In genomic region chr9:63912051-63912450, GRCm38 (mm10) we compare ENCODE assay signal across 15 mouse cellular contexts.
DNase-seq lines count a peak whose midpoint lies in the region; ATAC-seq and TF ChIP-seq lines count a peak whose summit lies in the region.
"Had no signal": no experiment of that assay in that cellular context is flagged by ENCODE, and none has a peak within 500 bp of the region (broad histone marks: within the 10 kb centered on the region; RNA-seq: fewer than 3 reads in every experiment).

No protein-coding gene starts in this region.

- peak; percentile 65 for DNase-seq in forebrain, postnatal 0 days
- DNase-seq in liver, adult 2 months (ENCODE audit: extremely low read depth, low read depth, low spot score): peak; percentile 12
- DNase-seq in liver, postnatal 0 days: no peak
- DNase-seq in adipocyte (ENCODE audit: low spot score): peak; percentile 44
- peak; percentile 49 for DNase-seq in lung, postnatal 25 days (ENCODE audit: low spot score)
- no peak for DNase-seq in thymus, adult 18-20 months
- DNase-seq: cerebellum, adult 18-20 months; gastrocnemius, postnatal 14 days; layer of hippocampus, adult 9-11 months; liver, embryonic 13.5 days; retina, postnatal 1 day; spleen, adult 18-20 months; thymus, postnatal 36 days had no signal

- H3K4me1 ChIP-seq in forebrain, postnatal 0 days (ENCODE audit: insufficient read depth): no peaks in the 10 kb centered on the region
- peaks cover 6% of the 10 kb centered on the region; the same call in 1 of the 2 replicates for H3K4me1 ChIP-seq in forebrain, embryonic 12.5 days
- no peaks in the 10 kb centered on the region for H3K4me1 ChIP-seq in liver, adult 2 months (ENCODE audit: control insufficient read depth, insufficient read depth, low read length)
- no peaks in the 10 kb centered on the region for H3K4me1 ChIP-seq in liver, postnatal 0 days (ENCODE audit: insufficient read depth)
- H3K4me1 ChIP-seq: liver, embryonic 13.5 days had no signal

- no peaks in the 10 kb centered on the region for H3K9me3 ChIP-seq in forebrain, postnatal 0 days (ENCODE audit: low read length)
- no peaks in the 10 kb centered on the region for H3K9me3 ChIP-seq in forebrain, embryonic 12.5 days
- no peaks in the 10 kb centered on the region for H3K9me3 ChIP-seq in liver, postnatal 0 days (ENCODE audit: low read length)
- H3K9me3 ChIP-seq: liver, embryonic 13.5 days; neural tube, embryonic 15.5 days had no signal

- ATAC-seq in forebrain, postnatal 0 days: peak; percentile 48; the same call in 1 of the 2 replicates
- ATAC-seq in forebrain, embryonic 12.5 days (ENCODE audit: low FRiP score): no peak
- ATAC-seq in liver, postnatal 0 days: no peak

- TF ChIP-seq CTCF in forebrain, postnatal 0 days (IDR thresholded peaks at IDR 0.05; ENCODE audit: low read depth): no peak
- no peak for TF ChIP-seq CTCF in liver, adult 2 months (IDR thresholded peaks at IDR 0.05; ENCODE audit: low read depth, low read length)
- no peak for TF ChIP-seq CTCF in liver, postnatal 0 days (IDR thresholded peaks at IDR 0.05; ENCODE audit: low read depth)

- H3K9ac ChIP-seq in forebrain, postnatal 0 days: no peak overlapping the region
- H3K9ac ChIP-seq in forebrain, embryonic 12.5 days: no peak overlapping the region
- H3K9ac ChIP-seq in liver, adult 2 months (ENCODE audit: low read depth, low read length): no peak overlapping the region
- H3K9ac ChIP-seq in liver, postnatal 0 days (replicated peaks): no peak overlapping the region
- H3K9ac ChIP-seq: liver, embryonic 13.5 days; neural tube, embryonic 15.5 days had no signal

- H3K27ac ChIP-seq in forebrain, postnatal 0 days (ENCODE audit: low read depth, low read length): no peak overlapping the region
- no peak overlapping the region for H3K27ac ChIP-seq in forebrain, embryonic 12.5 days
- no peak overlapping the region for H3K27ac ChIP-seq in liver, adult 2 months (replicated peaks; ENCODE audit: insufficient read depth, low read depth, low read length)
- H3K27ac ChIP-seq in liver, postnatal 0 days (ENCODE audit: low read depth): no peak overlapping the region
- H3K27ac ChIP-seq: liver, embryonic 13.5 days; neural tube, embryonic 15.5 days had no signal

- H3K36me3 ChIP-seq in forebrain, postnatal 0 days (ENCODE audit: insufficient read depth): no peaks in the 10 kb centered on the region
- no peaks in the 10 kb centered on the region for H3K36me3 ChIP-seq in forebrain, embryonic 12.5 days (replicated peaks)
- H3K36me3 ChIP-seq in liver, adult 2 months (ENCODE audit: control insufficient read depth, insufficient read depth, low read length): no peaks in the 10 kb centered on the region
- no peaks in the 10 kb centered on the region for H3K36me3 ChIP-seq in liver, postnatal 0 days (replicated peaks; ENCODE audit: insufficient read depth, low read length)
- H3K36me3 ChIP-seq: liver, embryonic 13.5 days; neural tube, embryonic 15.5 days had no signal

- H3K27me3 ChIP-seq in forebrain, postnatal 0 days (ENCODE audit: insufficient read depth, low read length): no peaks in the 10 kb centered on the region; the same call in 1 of the 2 replicates
- H3K27me3 ChIP-seq in forebrain, embryonic 12.5 days: peaks cover 11% of the 10 kb centered on the region; the same call in 1 of the 2 replicates
- H3K27me3 ChIP-seq in liver, adult 2 months (ENCODE audit: control insufficient read depth, insufficient read depth, low read length): no peaks in the 10 kb centered on the region
- 0 out of 2 replicates have a peak, but pooled peaks cover 2% of the 10 kb centered on the region for H3K27me3 ChIP-seq in liver, postnatal 0 days (ENCODE audit: insufficient read depth, low read length)

- TF ChIP-seq EP300 in liver, postnatal 0 days (IDR thresholded peaks at IDR 0.05; ENCODE audit: low read depth): no peak

- 14% methylated on average over 9 of the region's 9 CpGs for WGBS in forebrain, postnatal 0 days
- WGBS in forebrain, embryonic 12.5 days: 54% methylated on average over 9 of the region's 9 CpGs
- WGBS in liver, adult 2 months: 53% methylated on average over 9 of the region's 9 CpGs
- WGBS in liver, postnatal 0 days (ENCODE audit: insufficient replicate concordance): 53% methylated on average over 9 of the region's 9 CpGs

- TF ChIP-seq POLR2A in liver, adult 2 months (IDR thresholded peaks at IDR 0.05; ENCODE audit: extremely low read depth, insufficient read depth, low read length): no peak

- H3K4me3 ChIP-seq in forebrain, postnatal 0 days (ENCODE audit: low read depth, low read length): no peak overlapping the region
- no peak overlapping the region for H3K4me3 ChIP-seq in forebrain, embryonic 12.5 days (replicated peaks)
- no peak overlapping the region for H3K4me3 ChIP-seq in liver, adult 2 months (ENCODE audit: insufficient read depth, low read depth, low read length)
- no peak overlapping the region for H3K4me3 ChIP-seq in liver, postnatal 0 days (ENCODE audit: low read depth, low read length)
- H3K4me3 ChIP-seq: liver, embryonic 13.5 days; neural tube, embryonic 15.5 days had no signal

- no peaks in the 10 kb centered on the region for H3K79me2 ChIP-seq in liver, adult 2 months (ENCODE audit: control insufficient read depth, insufficient read depth, low read length)

- H3K4me2 ChIP-seq in forebrain, postnatal 0 days (ENCODE audit: low read depth): no peak overlapping the region
- H3K4me2 ChIP-seq in forebrain, embryonic 12.5 days: no peak overlapping the region
- no peak overlapping the region for H3K4me2 ChIP-seq in liver, postnatal 0 days (ENCODE audit: low read depth, low read length)
- H3K4me2 ChIP-seq: liver, embryonic 13.5 days; neural tube, embryonic 15.5 days had no signal

Comparison
In these comparisons a context has a peak if more than half of its experiments do, and no peak if none do; other contexts are left out.
1. DNase-seq: peak in forebrain, postnatal 0 days (single experiment), liver, adult 2 months (single experiment), adipocyte (single experiment) and lung, postnatal 25 days (single experiment); none in liver, postnatal 0 days (single experiment) and thymus, adult 18-20 months (0 of 2).